Mouse (Mus musculus): ENCODE measurements around the gene Fgf16.

Gene Fgf16

GRCm38 (mm10) chrX:105824462-105824861 lies 60.4 kb downstream of the Fgf16 start:
- H3K36me3 ChIP-seq (ENCODE audit: control insufficient read depth, insufficient read depth, low read length, poor library complexity, severe bottlenecking): peaks cover 3% of the 10 kb centered on the region
- H3K27me3 ChIP-seq (ENCODE audit: control insufficient read depth, insufficient read depth, low read length, poor library complexity, severe bottlenecking): no peaks in the 10 kb centered on the region
- no peak for DNase-seq (ENCODE audit: low read depth, low spot score)

All from splenic B cell, adult 2 months (primary cell).